Mouse (Mus musculus) embryonic facial prominence, embryonic 10.5 days (tissue): ENCODE results near the gene Gm49336. TPM values are rescaled to one million over a fixed set of nuclear protein-coding genes. Genes with fewer than 3 reads are reported as not detected.
A peak's percentile ranks its signal among the peaks of the same experiment; 100 is the strongest.

ENCODE experiments used
- DNase-seq: peaks from one replicate; pipeline ENCODE4 v3.0.0-alpha.2; 2017; ENCODE audit warnings: low spot score
- H3K27ac ChIP-seq: fragments of 300-500 bp; sonication (generic); replicated peaks from 2 replicates; pipeline ENCODE4 v1.5.1; 2016; ENCODE audit warnings: mild to moderate bottlenecking
- H3K27me3 ChIP-seq: fragments of 300-500 bp; sonication (generic); replicated peaks from 2 replicates; pipeline ENCODE4 v1.6.1; 2016; ENCODE audit warnings: low read depth, mild to moderate bottlenecking; ENCODE audit not compliant: poor library complexity, severe bottlenecking
- H3K36me3 ChIP-seq: fragments of 300-500 bp; sonication (generic); replicated peaks from 2 replicates; pipeline ENCODE4 v1.6.1; 2016; ENCODE audit warnings: mild to moderate bottlenecking, moderate library complexity
- H3K4me1 ChIP-seq: fragments of 300-500 bp; sonication (generic); 2 replicates; pipeline ENCODE4 v1.6.1; 2016
- H3K4me3 ChIP-seq: fragments of 300-500 bp; sonication (generic); 2 replicates; pipeline ENCODE4 v1.5.1; 2016; ENCODE audit warnings: mild to moderate bottlenecking, moderate library complexity
- H3K9me3 ChIP-seq: fragments of 300-500 bp; sonication (generic); 2 replicates; pipeline ENCODE4 v1.6.1; 2016; ENCODE audit warnings: mild to moderate bottlenecking
- WGBS: fragments of 180-500 bp; shearing (Covaris S2); methylation state at CpG from one replicate; pipeline ENCODE4 v1.1.7; 2016; 5-methylcytosine and 5-hydroxymethylcytosine counted together
- microRNA counts: library from miRNA; unstranded; fragments of <30 nt; microRNA quantifications from one replicate; lab custom pipeline; 2017
- microRNA-seq: library from miRNA; unstranded; fragments of <30 nt; microRNA quantifications from one replicate; pipeline ENCODE4, GENCODE M21; 2017
- polyA plus RNA-seq: library from polyadenylated mRNA; unstranded; fragments of >200 nt; fragmentation: Nextera tagmentation; extraction: Ambion mirVana; gene quantifications from 2 replicates; pipeline ENCODE4 v1.2.1, GENCODE M21; 2016

The Gm49336 gene
- polyA plus RNA-seq, 1 experiment from 2014 or later: 62.0 TPM

- no peak for DNase-seq
- Histone ChIP-seq H3K4me1 (peaks cover 15% of the 10 kb centered on the region), H3K27me3 (peaks cover 68% of the 10 kb centered on the region), H3K27ac (no peak overlapping the region), H3K36me3 (no peaks in the 10 kb centered on the region), H3K9me3 (no peaks in the 10 kb centered on the region), H3K4me3 (peak overlapping the region; percentile 85)
- 26% methylated on average over 9 of the region's 9 CpGs for WGBS
These were observed 74.8 kb downstream of the Gm49336 start for GRCm38 (mm10) chr14:60176469-60176890.

GRCm38 (mm10) chr14:60172286-60173055 lies 78.8 kb downstream of the Gm49336 start:
- DNase-seq: no peak
- H3K4me3 ChIP-seq: no peak overlapping the region
- peaks cover 43% of the 10 kb centered on the region for H3K27me3 ChIP-seq
- H3K27ac ChIP-seq: no peak overlapping the region
- peaks cover 10% of the 10 kb centered on the region for H3K4me1 ChIP-seq
- no peaks in the 10 kb centered on the region for H3K36me3 ChIP-seq
- no peaks in the 10 kb centered on the region for H3K9me3 ChIP-seq
- WGBS: 72% methylated on average over 12 of the region's 12 CpGs

- Histone ChIP-seq H3K27me3 (peaks cover 28% of the 10 kb centered on the region), H3K27ac (no peak overlapping the region), H3K9me3 (no peaks in the 10 kb centered on the region), H3K4me3 (no peak overlapping the region), H3K36me3 (no peaks in the 10 kb centered on the region), H3K4me1 (no peaks in the 10 kb centered on the region)
- 88% methylated on average over 16 of the region's 16 CpGs for WGBS
- DNase-seq: no peak
These were observed 80.3 kb downstream of the Gm49336 start for GRCm38 (mm10) chr14:60170845-60171610.

- Histone ChIP-seq H3K9me3 (no peaks in the 10 kb centered on the region), H3K4me1 (no peaks in the 10 kb centered on the region), H3K4me3 (no peak overlapping the region), H3K27me3 (no peaks in the 10 kb centered on the region), H3K27ac (no peak overlapping the region), H3K36me3 (no peaks in the 10 kb centered on the region)
- 86% methylated on average over 3 of the region's 3 CpGs for WGBS
- DNase-seq: no peak
These were observed 87.9 kb downstream of the Gm49336 start for GRCm38 (mm10) chr14:60163367-60163766.

MicroRNA genes within 50 kb of the gene (microRNA counts, 519-probe panel; counts per million panel counts)
- 188 counts per million, percentile 57 among the panel's probes with 10 or more counts for microRNA mmu-miR-719 (lab: Ali Mortazavi, UCI)

Small RNA genes lying within 50 kb of the gene (microRNA-seq; reads per million reads assigned to microRNA genes)
- gene Mir719: not detected

Other genes with a start within 250 kb of the Gm49336 start
- gene Atp8a2, start 54.3 kb downstream of the Gm49336 start, polyA plus RNA-seq: 1.8 and 2.8 TPM in 2 replicates
- gene Nupl1, start 76 bp downstream of the Gm49336 start, polyA plus RNA-seq: not detected in 2 replicates
- 24.7 and 24.8 TPM in 2 replicates for gene Mtmr6, start 13.7 kb upstream of the Gm49336 start, polyA plus RNA-seq
- gene Amer2, start 121.8 kb upstream of the Gm49336 start, polyA plus RNA-seq: 4.5 and 4.9 TPM in 2 replicates